Mouse (Mus musculus) embryo, embryonic 11 days (tissue): ENCODE measurements at regions not wholly inside any gene's neighbourhood (a gene's known extent, or its start where the extent isn't known, plus 50 kb on each side); places are given as distances from the start of the nearest gene placed in this dataset.
A peak's percentile ranks its signal among the peaks of the same experiment; 100 is the strongest.

ENCODE experiments used
- DNase-seq: peaks from one replicate; pipeline ENCODE4 v3.0.0-alpha.2; 2015

DNA sequence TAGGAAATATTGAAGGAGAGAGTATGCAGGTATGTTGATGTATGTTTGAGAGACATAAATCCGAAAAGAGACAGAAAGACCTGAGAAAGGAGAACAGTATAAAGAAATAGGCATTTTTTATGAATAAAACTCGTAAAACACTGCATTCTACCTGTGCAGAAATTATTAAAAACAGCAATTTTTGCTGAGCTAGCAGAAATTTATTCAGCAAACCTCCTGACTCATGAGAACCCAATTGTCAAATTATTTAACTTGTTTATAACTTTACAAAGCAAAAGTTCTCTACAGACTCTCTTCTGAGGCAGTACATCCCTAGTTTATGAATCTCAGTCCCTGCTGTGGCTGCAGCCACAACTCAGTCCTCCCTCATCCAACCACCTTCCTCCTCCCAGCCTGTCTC, 191.0 kb upstream of the Noct start:
- no peak for DNase-seq

DNA sequence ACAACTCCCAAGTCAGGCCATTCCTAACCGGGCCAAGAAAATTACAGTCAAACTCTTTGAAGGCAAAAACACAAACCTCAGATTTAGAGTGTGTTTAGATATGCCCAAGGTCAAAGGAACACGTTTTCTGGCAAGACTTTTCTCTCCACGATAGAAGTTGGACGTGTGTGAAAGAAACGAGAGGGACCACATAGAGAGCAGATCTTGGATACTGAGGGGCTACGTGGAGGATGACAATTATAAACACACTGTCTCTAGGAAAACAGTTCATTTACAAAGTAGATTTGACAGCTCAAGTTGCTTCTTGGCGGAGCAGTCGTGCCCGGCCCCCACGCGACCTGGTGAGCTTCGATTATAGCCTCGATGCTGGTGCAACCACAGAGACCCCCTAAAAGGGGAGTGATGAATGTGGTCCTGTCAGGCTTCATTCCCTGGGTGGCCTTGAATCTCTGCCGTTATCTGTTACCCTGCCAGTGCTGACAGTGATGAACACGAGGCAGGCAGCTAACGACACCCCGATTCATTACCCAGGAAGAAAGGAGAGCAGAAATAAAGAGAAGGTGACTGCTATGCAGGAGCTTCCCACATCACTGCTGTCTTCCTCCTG, 187.4 kb upstream of the Noct start:
- no peak for DNase-seq

DNA sequence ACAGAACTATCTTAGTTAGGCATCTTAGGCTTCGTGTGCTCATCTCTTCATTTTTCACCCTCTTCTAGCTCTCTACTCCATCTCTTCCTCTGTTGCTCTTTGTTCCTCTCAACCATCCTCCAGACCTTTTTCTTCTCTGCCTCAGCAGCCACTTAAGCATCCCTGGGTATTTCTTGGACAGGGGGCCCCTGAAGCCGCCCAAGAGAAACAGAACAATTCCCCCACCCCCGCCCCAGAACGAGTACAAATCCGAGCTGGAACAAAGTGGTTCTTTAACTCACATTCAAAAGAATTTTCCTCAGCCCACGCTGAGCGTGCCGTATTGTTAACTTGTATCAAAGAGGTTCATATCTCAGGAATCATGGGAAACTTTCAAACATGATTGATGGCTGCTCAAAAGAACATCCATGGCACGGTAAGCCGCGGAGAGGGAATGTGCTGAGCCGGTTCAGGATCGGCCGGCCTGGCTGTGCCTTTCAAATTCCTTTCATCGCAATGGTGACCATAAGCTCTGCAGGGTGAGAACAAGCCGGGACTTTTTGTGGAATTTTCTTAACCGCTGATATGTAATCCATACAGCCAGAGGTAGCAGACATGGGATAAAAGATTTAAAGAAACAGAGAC, 181.9 kb upstream of the Noct start:
- DNase-seq, result peak; percentile 36

- no peak for DNase-seq
Measured at GRCm38 (mm10) chr3:51048739-51049138, 175.5 kb upstream of the Noct start.

GRCm38 (mm10) chr3:51050156-51050555, 174.1 kb upstream of the Noct start:
- no peak for DNase-seq

DNA sequence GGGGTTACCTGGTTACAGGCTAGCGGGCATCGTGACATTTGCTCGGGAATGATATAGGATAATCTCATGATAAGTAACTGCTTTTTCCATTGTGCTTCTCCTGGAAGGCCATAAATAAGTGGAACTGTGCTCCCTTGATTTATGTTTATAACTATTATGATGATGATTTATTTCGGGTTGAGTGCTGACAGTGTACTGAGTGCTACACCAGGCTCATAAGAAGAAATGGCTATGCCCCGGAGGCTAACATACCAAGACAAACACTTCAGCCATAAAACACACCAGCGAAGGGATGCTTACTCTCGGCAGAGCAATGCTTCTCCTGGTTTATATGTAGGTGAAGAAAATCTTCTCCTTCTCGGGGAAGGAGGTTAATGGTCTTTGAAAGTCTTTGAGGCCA, 169.2 kb upstream of the Noct start:
- DNase-seq, result no peak

DNA sequence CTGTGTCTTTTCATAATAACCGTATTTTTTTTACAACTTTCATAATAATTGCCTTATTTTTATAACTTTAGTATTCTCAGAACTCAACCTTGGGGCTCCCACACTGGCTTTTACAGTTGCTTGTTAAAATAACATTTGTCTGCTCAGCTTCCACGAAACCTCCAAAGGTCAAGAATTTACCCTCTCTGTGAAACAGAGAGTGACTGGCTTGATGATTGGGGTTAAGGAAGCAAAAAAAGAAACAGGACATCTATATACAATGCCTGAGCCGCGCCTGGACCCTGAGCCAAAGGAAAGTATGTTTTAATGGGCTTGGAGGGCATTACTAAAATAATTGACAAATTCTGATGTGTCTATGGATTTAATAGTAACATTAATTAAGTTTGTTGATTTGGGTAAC, 160.0 kb upstream of the Noct start:
- peak; percentile 53 for DNase-seq

DNA sequence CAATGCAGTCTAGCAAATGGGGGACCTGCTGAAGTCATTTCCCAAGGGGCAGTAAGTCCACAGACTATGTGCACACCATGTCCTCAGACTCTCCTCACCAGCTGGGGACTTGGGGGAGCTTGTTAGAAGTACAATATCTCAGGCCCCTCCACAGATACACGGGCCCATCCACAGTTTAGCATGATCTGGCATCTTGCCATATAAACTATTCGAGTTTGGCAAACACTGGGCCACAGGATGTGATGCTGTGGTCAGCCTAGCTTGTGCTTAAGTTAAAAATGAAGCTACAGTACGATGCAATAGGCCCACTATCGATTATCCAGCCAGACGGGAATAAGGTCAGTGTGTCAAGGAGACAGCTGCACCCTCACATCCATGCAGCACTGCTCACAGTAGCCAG, 157.9 kb upstream of the Noct start:
- DNase-seq, result no peak

DNA sequence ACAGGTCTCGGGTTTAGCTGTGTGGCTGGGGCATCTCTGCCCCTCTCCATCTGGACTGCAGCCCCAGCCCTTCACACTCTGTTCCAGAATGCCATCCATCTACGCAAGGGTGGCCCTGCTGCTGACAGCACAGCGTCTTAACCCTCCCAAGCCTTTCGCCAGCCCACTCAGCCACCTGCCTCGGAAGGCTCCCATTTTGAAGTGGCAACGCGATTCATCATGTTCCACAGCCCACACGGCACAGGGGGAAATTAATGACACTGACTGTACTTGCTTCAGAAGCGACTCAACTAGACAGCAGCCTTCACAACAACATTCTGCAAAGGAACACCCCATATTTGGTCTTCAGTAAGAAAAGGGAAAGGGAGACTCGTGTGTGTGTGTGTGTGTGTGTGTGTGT, 151.8 kb upstream of the Noct start:
- no peak for DNase-seq

GRCm38 (mm10) chr3:51073003-51073679, 151.1 kb upstream of the Noct start:
- DNase-seq, result no peak

- no peak for DNase-seq
Measured at GRCm38 (mm10) chr3:51073743-51074319, 150.4 kb upstream of the Noct start.

DNA sequence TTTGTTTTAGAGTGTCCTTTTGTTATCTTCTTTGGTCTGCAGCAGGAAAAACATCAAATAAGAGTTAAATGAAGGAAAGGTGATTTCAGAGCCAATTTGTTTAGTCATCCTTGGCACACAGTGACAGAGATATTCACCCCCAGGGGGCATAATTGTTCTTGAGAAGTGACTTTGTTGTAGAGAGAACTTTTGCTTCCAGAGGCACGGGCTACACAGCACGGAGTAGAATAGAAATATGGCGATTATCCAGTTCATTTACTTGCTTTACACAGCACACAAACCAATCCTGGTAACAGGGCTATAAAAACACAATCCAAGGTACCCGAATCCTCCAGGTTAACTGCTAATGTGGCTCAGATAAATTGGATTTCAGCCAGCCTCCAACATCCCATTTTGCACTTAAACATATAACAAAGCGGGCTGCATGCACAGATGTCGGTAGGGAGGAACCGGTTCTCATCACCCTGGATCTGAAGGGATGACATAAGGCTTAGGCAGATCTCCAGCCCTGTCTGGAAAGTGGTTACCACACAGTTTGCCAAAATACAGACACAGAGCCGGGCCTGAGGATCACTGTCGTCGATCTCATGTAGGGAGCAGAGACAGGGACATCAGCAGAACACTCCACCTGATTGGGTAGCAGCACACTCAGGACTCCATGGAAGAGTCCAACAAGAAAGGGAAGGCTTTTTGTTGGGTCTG, 148.9 kb upstream of the Noct start:
- DNase-seq, result no peak

GRCm38 (mm10) chr3:51078459-51078858, 145.8 kb upstream of the Noct start:
- DNase-seq, result no peak

DNA sequence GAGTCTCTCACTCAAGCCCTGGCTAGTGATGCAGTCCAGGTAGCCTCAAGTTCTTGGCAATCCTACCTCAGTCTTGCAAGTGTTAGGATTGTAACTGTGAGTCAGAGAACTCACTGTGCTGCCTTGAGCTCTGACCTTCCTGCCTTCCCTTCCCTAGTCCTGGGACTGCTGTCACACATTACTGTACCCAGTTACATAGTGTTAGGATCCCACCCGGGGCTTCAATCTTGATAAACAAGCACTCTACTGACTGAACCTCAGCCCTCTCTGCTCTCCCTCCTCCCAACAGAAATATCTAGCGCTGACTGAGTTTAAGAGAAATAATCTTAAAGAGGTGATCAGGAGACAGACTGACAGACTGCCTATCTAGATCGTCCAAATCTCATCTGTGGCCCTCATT, 143.8 kb upstream of the Noct start:
- DNase-seq, result no peak

GRCm38 (mm10) chr3:51080855-51081254, 143.4 kb upstream of the Noct start:
- DNase-seq, result no peak

DNA sequence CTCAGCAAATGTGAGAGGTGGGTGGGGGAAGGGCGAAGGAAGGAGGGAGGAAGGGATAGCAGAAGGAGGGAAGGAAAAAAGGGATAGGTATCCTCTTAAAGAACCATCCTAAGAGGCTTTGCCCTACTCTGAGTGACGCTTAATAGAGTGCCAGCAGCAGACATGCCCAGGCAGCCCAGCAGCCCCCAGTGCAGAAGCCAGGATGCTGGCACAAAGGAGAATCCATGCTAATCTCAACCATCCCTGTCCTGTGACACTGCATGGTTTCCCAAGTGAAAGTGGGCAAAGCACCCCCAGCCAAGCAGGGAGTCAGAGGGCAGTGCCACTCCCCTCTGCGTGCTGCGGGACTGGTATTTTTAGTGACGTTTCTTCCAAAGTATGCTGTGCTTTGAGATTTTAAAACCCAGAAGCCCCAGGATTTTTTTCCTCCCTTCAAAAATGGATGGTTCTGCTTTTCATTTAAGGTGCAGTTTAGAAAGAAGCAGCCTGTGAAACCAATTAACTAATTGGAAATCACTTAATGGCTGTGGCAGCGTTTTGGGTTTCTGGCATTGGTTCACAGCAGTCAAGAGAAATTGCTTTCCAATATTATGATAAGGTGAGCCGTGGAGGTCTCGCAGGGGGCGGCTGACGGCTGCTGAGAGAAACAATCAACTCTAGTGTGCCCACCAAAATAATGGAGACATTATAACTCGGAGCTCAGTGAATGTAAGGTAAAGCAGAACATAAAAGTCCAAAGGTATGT, 141.2 kb upstream of the Noct start:
- no peak for DNase-seq

GRCm38 (mm10) chr3:51083583-51083982, 140.7 kb upstream of the Noct start:
- no peak for DNase-seq

DNA sequence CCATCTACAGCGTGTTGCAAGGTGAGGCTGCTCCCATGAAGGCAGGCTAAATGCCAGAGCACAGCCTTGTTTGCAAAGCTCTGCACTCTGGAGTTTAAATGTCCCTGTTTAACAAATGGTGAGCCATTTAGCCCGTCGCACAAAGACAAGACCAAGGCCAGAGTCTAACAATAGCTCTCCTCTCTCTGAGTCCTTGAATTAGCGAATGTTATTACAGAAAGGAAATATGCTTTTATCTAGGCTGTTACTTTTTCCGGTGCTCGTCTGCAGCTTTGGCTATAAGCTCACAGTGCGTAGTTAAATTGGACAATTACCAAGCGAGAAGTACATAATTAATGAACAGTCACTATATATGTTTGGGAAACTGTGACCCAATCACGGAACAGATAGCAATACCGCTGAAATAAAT, 137.8 kb upstream of the Noct start:
- no peak for DNase-seq

DNA sequence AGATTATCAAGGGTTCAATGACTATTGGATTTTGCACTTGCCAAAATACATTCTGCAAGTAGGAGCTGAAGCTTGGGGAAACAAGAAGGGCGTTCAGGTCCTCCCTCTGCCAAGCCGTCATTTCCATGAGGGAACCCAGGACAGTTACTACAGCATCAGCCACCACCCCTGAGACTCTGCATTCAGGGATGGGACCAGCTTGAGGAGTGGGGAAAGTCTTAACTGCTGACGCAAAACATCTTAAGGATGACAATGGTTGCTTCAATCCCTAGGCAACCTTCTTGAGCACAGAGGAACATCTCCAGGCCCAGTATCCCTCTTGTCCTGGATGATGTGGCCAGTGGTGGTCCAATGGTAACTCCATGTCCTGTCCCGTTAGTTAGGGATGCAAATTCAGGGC, 137.2 kb upstream of the Noct start:
- no peak for DNase-seq

DNA sequence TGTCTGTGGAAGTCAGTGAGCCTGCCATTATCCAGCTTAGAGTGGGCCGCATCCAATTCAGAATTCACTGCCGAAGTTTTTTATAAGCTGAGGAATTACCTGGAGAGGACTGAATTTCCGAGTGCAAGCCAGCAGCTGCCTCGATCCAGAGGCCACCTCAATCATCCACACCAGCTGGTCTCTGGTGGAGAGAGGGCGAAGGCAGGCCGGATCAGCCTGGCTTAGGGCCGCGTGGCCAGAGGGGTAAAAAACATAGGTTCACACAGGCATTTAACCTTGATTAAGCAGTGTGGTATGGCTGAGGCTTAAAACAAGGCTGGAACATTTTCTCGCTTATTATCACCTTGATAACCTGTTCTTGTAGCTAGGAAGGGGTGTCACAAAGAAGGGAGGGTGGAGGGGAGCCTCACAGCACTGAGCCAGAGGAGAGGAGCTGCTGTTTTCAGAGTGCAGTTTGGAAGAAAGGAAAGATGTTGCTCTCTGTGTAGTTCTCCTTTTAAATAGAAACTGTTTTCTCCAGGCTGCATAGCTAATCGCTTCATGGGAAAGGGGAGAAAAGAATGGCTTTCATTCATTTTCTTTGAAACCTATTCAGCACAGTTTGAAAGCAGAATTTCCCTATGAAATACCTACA, 135.1 kb upstream of the Noct start:
- no peak for DNase-seq

GRCm38 (mm10) chr3:51091478-51091877, 132.8 kb upstream of the Noct start:
- DNase-seq, result no peak
